Mouse (Mus musculus): ENCODE results near the gene Enpp3. TPM values are rescaled to one million over a fixed set of nuclear protein-coding genes. Genes with fewer than 3 reads are reported as not detected.

The Enpp3 gene
- polyA plus RNA-seq, 1 experiment from 2014 or later: 4.1 TPM

DNA sequence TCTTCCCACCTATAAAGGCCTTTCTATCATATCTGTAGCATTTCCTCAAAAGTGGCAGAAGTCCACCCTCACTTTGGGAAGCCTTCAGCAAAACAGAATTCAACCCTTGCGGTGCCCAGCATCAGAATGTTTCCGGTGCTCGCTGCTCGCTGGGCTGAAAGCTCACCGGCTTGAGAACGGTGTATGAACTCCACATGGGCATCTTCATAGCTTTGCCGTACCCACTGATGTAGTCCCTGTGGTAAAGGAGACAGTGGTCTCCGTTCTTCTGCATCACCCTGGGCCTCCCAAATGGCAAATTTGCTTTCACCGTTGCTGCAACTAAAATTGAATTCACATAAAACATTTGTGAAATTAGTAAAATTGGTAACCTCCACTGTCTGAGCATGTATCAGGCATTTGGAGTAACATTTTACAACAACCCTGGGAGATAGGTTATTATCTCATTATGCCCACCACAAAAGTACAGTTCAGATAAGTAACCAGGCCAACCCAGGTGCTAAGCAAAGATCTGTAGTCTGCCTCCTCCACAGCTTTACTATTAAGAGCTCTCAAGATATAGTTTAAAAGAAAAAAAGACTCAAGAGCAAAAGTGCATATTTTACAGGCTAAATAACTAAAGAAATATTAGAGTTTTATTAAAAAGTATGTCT, 57.9 kb downstream of the Enpp3 start:
- Histone ChIP-seq H3K4me1 (replicated peaks; ENCODE audit: control insufficient read depth, insufficient read depth, low read length) (no peaks in the 10 kb centered on the region), H3K4me2 (ENCODE audit: low read depth, low read length, severe bottlenecking) (no peak overlapping the region), H3K27me3 (ENCODE audit: control insufficient read depth, insufficient read depth, low read length) (no peaks in the 10 kb centered on the region), H3K4me3 (ENCODE audit: low read depth, low read length) (no peak overlapping the region), H3K27ac (ENCODE audit: low read depth, low read length) (no peak overlapping the region), H3K9me3 (ENCODE audit: control insufficient read depth, low read length) (no peaks in the 10 kb centered on the region), H3K36me3 (ENCODE audit: control insufficient read depth, insufficient read depth, low read length) (no peaks in the 10 kb centered on the region), H3K9ac (ENCODE audit: low read length) (no peak overlapping the region)
- DNase-seq (ENCODE audit: low spot score) (no peak), ATAC-seq (replicated peaks; ENCODE audit: low FRiP score) (no peak)
- WGBS: 93% methylated on average over 9 of the region's 9 CpGs

DNA sequence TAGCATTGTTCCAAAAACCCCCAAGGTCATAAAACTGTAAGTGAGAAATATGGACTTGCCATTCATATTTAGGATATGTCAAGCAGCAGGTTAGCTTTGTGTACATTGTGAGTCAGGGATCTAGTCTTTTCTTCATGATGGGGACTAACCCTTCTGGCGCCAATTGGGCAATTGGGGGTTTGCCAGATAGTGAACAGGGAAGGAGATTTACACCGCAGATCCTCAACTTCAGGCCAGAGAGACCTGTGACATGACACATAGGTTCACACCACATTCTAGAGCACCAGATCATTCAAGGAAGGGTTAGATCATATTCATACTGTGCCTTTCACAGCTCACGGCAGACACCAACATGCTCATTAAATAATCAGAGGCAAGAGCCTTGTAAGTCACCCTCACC, 58.7 kb downstream of the Enpp3 start:
- ATAC-seq (replicated peaks; ENCODE audit: low FRiP score) (no peak), DNase-seq (ENCODE audit: low spot score) (no peak)
- H3K4me3 ChIP-seq (ENCODE audit: low read depth, low read length): no peak overlapping the region
- H3K27ac ChIP-seq (ENCODE audit: low read depth, low read length): no peak overlapping the region
- no peak overlapping the region for H3K9ac ChIP-seq (ENCODE audit: low read length)
- WGBS: 95% methylated on average over 3 of the region's 3 CpGs
- H3K4me1 ChIP-seq (replicated peaks; ENCODE audit: control insufficient read depth, insufficient read depth, low read length): no peaks in the 10 kb centered on the region
- H3K9me3 ChIP-seq (ENCODE audit: control insufficient read depth, low read length): no peaks in the 10 kb centered on the region
- H3K36me3 ChIP-seq (ENCODE audit: control insufficient read depth, insufficient read depth, low read length): no peaks in the 10 kb centered on the region
- no peak overlapping the region for H3K4me2 ChIP-seq (ENCODE audit: low read depth, low read length, severe bottlenecking)
- no peaks in the 10 kb centered on the region for H3K27me3 ChIP-seq (ENCODE audit: control insufficient read depth, insufficient read depth, low read length)

DNA sequence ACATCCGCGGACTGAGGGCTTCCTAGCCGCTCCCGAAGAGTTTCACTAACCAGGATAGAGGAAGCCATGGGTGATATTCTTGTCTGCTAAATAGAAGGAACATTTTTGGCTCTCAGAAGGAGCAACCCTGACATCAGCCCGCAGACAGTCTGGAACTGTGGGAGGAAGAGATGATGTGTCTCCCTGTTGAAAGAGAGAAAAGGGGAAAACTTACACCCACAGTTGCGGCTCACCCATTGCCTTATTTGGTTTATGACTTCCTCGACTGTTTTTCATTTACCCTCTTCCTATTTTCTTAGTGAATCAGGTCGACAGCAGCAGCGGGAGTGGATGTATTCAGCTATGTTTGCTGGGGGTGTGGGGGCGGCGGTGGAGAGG, 64.0 kb downstream of the Enpp3 start:
- Histone ChIP-seq H3K4me3 (ENCODE audit: low read depth, low read length) (no peak overlapping the region), H3K27me3 (ENCODE audit: control insufficient read depth, insufficient read depth, low read length) (no peaks in the 10 kb centered on the region), H3K4me1 (replicated peaks; ENCODE audit: control insufficient read depth, insufficient read depth, low read length) (no peaks in the 10 kb centered on the region), H3K27ac (ENCODE audit: low read depth, low read length) (no peak overlapping the region), H3K4me2 (ENCODE audit: low read depth, low read length, severe bottlenecking) (no peak overlapping the region), H3K9me3 (ENCODE audit: control insufficient read depth, low read length) (no peaks in the 10 kb centered on the region), H3K36me3 (ENCODE audit: control insufficient read depth, insufficient read depth, low read length) (no peaks in the 10 kb centered on the region), H3K9ac (ENCODE audit: low read length) (no peak overlapping the region)
- 77% methylated on average over 11 of the region's 11 CpGs for WGBS
- ATAC-seq (replicated peaks; ENCODE audit: low FRiP score) (no peak), DNase-seq (ENCODE audit: low spot score) (no peak)

- H3K27ac ChIP-seq (ENCODE audit: low read depth, low read length): no peak overlapping the region
- no peak overlapping the region for H3K9ac ChIP-seq (ENCODE audit: low read length)
- H3K36me3 ChIP-seq (ENCODE audit: control insufficient read depth, insufficient read depth, low read length): no peaks in the 10 kb centered on the region
- ATAC-seq (replicated peaks; ENCODE audit: low FRiP score) (no peak), DNase-seq (ENCODE audit: low spot score) (no peak)
- H3K9me3 ChIP-seq (ENCODE audit: control insufficient read depth, low read length): no peaks in the 10 kb centered on the region
- 81% methylated on average over 14 of the region's 14 CpGs for WGBS
- H3K4me3 ChIP-seq (ENCODE audit: low read depth, low read length): no peak overlapping the region
- H3K4me1 ChIP-seq (replicated peaks; ENCODE audit: control insufficient read depth, insufficient read depth, low read length): no peaks in the 10 kb centered on the region
- H3K27me3 ChIP-seq (ENCODE audit: control insufficient read depth, insufficient read depth, low read length): no peaks in the 10 kb centered on the region
- H3K4me2 ChIP-seq (ENCODE audit: low read depth, low read length, severe bottlenecking): no peak overlapping the region
Observed at GRCm38 (mm10) chr10:24777916-24778642, 64.5 kb downstream of the Enpp3 start.

DNA sequence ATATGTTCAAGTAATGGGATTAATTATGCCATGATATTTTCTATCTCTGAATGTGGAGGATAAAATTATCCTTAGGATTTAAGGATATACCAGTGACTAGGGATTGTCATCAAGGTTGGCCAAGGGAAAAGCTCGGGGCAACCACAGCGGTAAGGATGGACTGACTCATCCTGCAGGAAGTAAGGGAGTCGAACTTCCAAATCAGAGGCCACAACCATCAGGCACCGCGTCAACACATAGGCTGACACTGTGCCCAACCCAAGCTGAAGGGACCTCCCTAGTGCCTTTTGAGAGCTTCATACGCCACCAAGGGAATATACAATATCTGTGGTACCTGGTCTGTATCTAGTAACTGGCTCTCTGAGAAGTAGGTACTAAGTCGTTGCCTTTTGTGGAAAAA, 73.1 kb downstream of the Enpp3 start:
- no peaks in the 10 kb centered on the region for H3K36me3 ChIP-seq (ENCODE audit: control insufficient read depth, insufficient read depth, low read length)
- H3K9me3 ChIP-seq (ENCODE audit: control insufficient read depth, low read length): no peaks in the 10 kb centered on the region
- WGBS: 90% methylated on average over 7 of the region's 7 CpGs
- H3K4me2 ChIP-seq (ENCODE audit: low read depth, low read length, severe bottlenecking): no peak overlapping the region
- H3K9ac ChIP-seq (ENCODE audit: low read length): no peak overlapping the region
- H3K27ac ChIP-seq (ENCODE audit: low read depth, low read length): no peak overlapping the region
- no peak for DNase-seq (ENCODE audit: low spot score)
- no peaks in the 10 kb centered on the region for H3K27me3 ChIP-seq (ENCODE audit: control insufficient read depth, insufficient read depth, low read length)
- no peak overlapping the region for H3K4me3 ChIP-seq (ENCODE audit: low read depth, low read length)
- ATAC-seq (replicated peaks; ENCODE audit: low FRiP score): no peak
- no peaks in the 10 kb centered on the region for H3K4me1 ChIP-seq (replicated peaks; ENCODE audit: control insufficient read depth, insufficient read depth, low read length)

- no peak for ATAC-seq (replicated peaks; ENCODE audit: low FRiP score)
- no peaks in the 10 kb centered on the region for H3K36me3 ChIP-seq (ENCODE audit: control insufficient read depth, insufficient read depth, low read length)
- WGBS: 71% methylated on average over 11 of the region's 11 CpGs
- no peak overlapping the region for H3K27ac ChIP-seq (ENCODE audit: low read depth, low read length)
- H3K9me3 ChIP-seq (ENCODE audit: control insufficient read depth, low read length): no peaks in the 10 kb centered on the region
- H3K27me3 ChIP-seq (ENCODE audit: control insufficient read depth, insufficient read depth, low read length): no peaks in the 10 kb centered on the region
- no peak overlapping the region for H3K9ac ChIP-seq (ENCODE audit: low read length)
- H3K4me3 ChIP-seq (ENCODE audit: low read depth, low read length): no peak overlapping the region
- H3K4me1 ChIP-seq (replicated peaks; ENCODE audit: control insufficient read depth, insufficient read depth, low read length): no peaks in the 10 kb centered on the region
- no peak for DNase-seq (ENCODE audit: low spot score)
- no peak overlapping the region for H3K4me2 ChIP-seq (ENCODE audit: low read depth, low read length, severe bottlenecking)
Observed at GRCm38 (mm10) chr10:24767695-24768094, 74.9 kb downstream of the Enpp3 start.

- Histone ChIP-seq H3K9me3 (ENCODE audit: control insufficient read depth, low read length) (no peaks in the 10 kb centered on the region), H3K4me1 (replicated peaks; ENCODE audit: control insufficient read depth, insufficient read depth, low read length) (no peaks in the 10 kb centered on the region), H3K9ac (ENCODE audit: low read length) (no peak overlapping the region), H3K36me3 (ENCODE audit: control insufficient read depth, insufficient read depth, low read length) (no peaks in the 10 kb centered on the region), H3K27me3 (ENCODE audit: control insufficient read depth, insufficient read depth, low read length) (no peaks in the 10 kb centered on the region), H3K27ac (ENCODE audit: low read depth, low read length) (no peak overlapping the region), H3K4me3 (ENCODE audit: low read depth, low read length) (no peak overlapping the region), H3K4me2 (ENCODE audit: low read depth, low read length, severe bottlenecking) (no peak overlapping the region)
- ATAC-seq (replicated peaks; ENCODE audit: low FRiP score): no peak
- DNase-seq (ENCODE audit: low spot score): no peak
- 90% methylated on average over 1 of the region's 1 CpGs for WGBS
Observed at GRCm38 (mm10) chr10:24766061-24766460, 76.6 kb downstream of the Enpp3 start.

DNA sequence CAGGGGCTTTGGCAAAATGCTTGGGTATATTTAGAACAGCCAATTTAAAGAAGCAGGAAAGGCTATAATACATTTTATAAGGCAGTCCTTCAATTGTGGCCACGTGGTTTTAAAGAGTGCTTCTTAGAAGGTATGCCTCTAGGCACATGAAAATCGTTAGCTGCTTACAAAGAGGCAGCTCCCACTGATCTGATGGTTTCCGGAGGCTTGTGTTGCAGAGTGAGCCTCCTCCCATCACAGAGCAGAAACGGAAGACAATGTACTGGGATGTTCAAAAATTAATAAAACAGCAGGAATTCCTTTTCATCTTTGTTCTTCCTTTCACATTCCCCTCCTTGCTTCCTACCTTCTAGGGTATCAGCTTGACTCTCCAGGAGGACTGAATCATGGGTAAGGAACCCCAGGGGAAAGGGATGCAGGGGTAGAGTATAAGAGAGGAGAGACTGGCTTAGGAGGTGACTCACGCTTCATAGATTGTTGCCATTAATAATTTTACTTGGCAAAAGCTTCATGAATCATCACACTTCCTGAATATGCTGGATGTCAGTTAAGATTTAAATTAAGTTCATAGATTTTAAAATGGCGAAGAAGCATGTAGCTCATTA, 77.4 kb downstream of the Enpp3 start:
- H3K9me3 ChIP-seq (ENCODE audit: control insufficient read depth, low read length): no peaks in the 10 kb centered on the region
- ATAC-seq (replicated peaks; ENCODE audit: low FRiP score) (no peak), DNase-seq (ENCODE audit: low spot score) (no peak)
- H3K4me2 ChIP-seq (ENCODE audit: low read depth, low read length, severe bottlenecking): no peak overlapping the region
- H3K36me3 ChIP-seq (ENCODE audit: control insufficient read depth, insufficient read depth, low read length): no peaks in the 10 kb centered on the region
- H3K27me3 ChIP-seq (ENCODE audit: control insufficient read depth, insufficient read depth, low read length): no peaks in the 10 kb centered on the region
- WGBS: 44% methylated on average over 6 of the region's 6 CpGs
- no peaks in the 10 kb centered on the region for H3K4me1 ChIP-seq (replicated peaks; ENCODE audit: control insufficient read depth, insufficient read depth, low read length)
- no peak overlapping the region for H3K27ac ChIP-seq (ENCODE audit: low read depth, low read length)
- no peak overlapping the region for H3K4me3 ChIP-seq (ENCODE audit: low read depth, low read length)
- H3K9ac ChIP-seq (ENCODE audit: low read length): no peak overlapping the region
